Mouse (Mus musculus) embryonic facial prominence, embryonic 13.5 days (tissue): ENCODE data around the gene Carns1. TPM values are rescaled to one million over a fixed set of nuclear protein-coding genes. Genes with fewer than 3 reads are reported as not detected.

Experiments
- ATAC-seq: fragments of 200-750 bp; cut with Nextera tagmentation; 2 replicates; pipeline ENCODE4 v1.8.0; 2017; ENCODE audit warnings: low read depth; ENCODE audit not compliant: insufficient number of reproducible peaks, insufficient read depth, low FRiP score, low TSS enrichment
- H3K27ac ChIP-seq: fragments of 300-500 bp; sonication (generic); 2 replicates; pipeline ENCODE4 v1.5.1; 2015; ENCODE audit warnings: moderate library complexity, mild to moderate bottlenecking, inconsistent platforms
- H3K27me3 ChIP-seq: fragments of 300-500 bp; sonication (generic); 2 replicates; pipeline ENCODE4 v1.6.1; 2015; ENCODE audit warnings: mild to moderate bottlenecking, inconsistent platforms
- H3K36me3 ChIP-seq: fragments of 300-500 bp; sonication (generic); 2 replicates; pipeline ENCODE4 v1.6.1; 2015; ENCODE audit warnings: mild to moderate bottlenecking, inconsistent platforms
- H3K4me1 ChIP-seq: fragments of 300-500 bp; sonication (generic); 2 replicates; pipeline ENCODE4 v1.6.1; 2015; ENCODE audit warnings: inconsistent platforms
- H3K4me2 ChIP-seq: fragments of 300-500 bp; sonication (generic); 2 replicates; pipeline ENCODE4 v1.6.1; 2015; ENCODE audit warnings: moderate library complexity, mild to moderate bottlenecking, inconsistent platforms
- H3K4me3 ChIP-seq: fragments of 300-500 bp; sonication (generic); 2 replicates; pipeline ENCODE4 v1.5.1; 2015; ENCODE audit warnings: mild to moderate bottlenecking, inconsistent platforms
- H3K9ac ChIP-seq: fragments of 300-500 bp; sonication (generic); 2 replicates; pipeline ENCODE4 v1.6.1; 2015; ENCODE audit warnings: mild to moderate bottlenecking, inconsistent platforms
- H3K9me3 ChIP-seq: fragments of 300-500 bp; sonication (generic); 2 replicates; pipeline ENCODE4 v1.6.1; 2016; ENCODE audit warnings: inconsistent platforms
- WGBS: fragments of 180-500 bp; shearing (Covaris S2); methylation state at CpG from one replicate; pipeline ENCODE4 v1.1.7; 2015; ENCODE audit warnings: mixed read lengths; 5-methylcytosine and 5-hydroxymethylcytosine counted together
- polyA plus RNA-seq: library from polyadenylated mRNA; unstranded; fragments of >200 nt; fragmentation: Nextera tagmentation; extraction: Ambion mirVana; gene quantifications from 2 replicates; pipeline ENCODE4 v1.2.1, GENCODE M21; 2015

Gene Carns1
- polyA plus RNA-seq, 1 experiment from 2014 or later, result 1.7 TPM

GRCm38 (mm10) chr19:4154437-4155222, 20.6 kb downstream of the Carns1 start:
- ATAC-seq, result no peak
- WGBS, result 78% methylated on average over 13 of the region's 13 CpGs
- H3K36me3 ChIP-seq, result peaks cover 83% of the 10 kb centered on the region
- H3K4me2 ChIP-seq, result no peak overlapping the region
- no peak overlapping the region for H3K4me3 ChIP-seq
- peaks cover 9% of the 10 kb centered on the region; the same call in 1 of the 2 replicates for H3K4me1 ChIP-seq
- H3K9ac ChIP-seq, result no peak overlapping the region
- H3K9me3 ChIP-seq, result no peaks in the 10 kb centered on the region
- no peaks in the 10 kb centered on the region for H3K27me3 ChIP-seq
- 0 out of 2 replicates have a peak overlapping the region, but pooled peaks have one; percentile 11 for H3K27ac ChIP-seq

- Histone ChIP-seq H3K27ac (no peak within 1 kb of the TSS), H3K36me3 (peaks cover 72% of the 10 kb centered on the region), H3K4me2 (no peak within 1 kb of the TSS), H3K4me1 (peaks cover 18% of the 10 kb centered on the region), H3K9me3 (no peaks in the 10 kb centered on the region), H3K27me3 (no peaks in the 10 kb centered on the region), H3K9ac (0 out of 2 replicates have a peak within 1 kb of the TSS, but pooled peaks have one; percentile 21), H3K4me3 (no peak within 1 kb of the TSS)
- WGBS, result 81% methylated on average over 11 of the region's 11 CpGs
- no peak for ATAC-seq
Observed at GRCm38 (mm10) chr19:4153232-4153654, 22.0 kb downstream of the Carns1 start, which contains the start of gene Ptprcap. Gene Ptprcap (plus strand): TSS chr19:4153604.

- Histone ChIP-seq H3K4me2 (no peak overlapping the region), H3K9ac (0 out of 2 replicates have a peak overlapping the region, but pooled peaks have one; percentile 21), H3K9me3 (no peaks in the 10 kb centered on the region), H3K4me3 (no peak overlapping the region), H3K27ac (no peak overlapping the region), H3K27me3 (no peaks in the 10 kb centered on the region), H3K36me3 (peaks cover 66% of the 10 kb centered on the region), H3K4me1 (peaks cover 24% of the 10 kb centered on the region)
- 86% methylated on average over 8 of the region's 8 CpGs for WGBS
- ATAC-seq, result no peak
Observed at GRCm38 (mm10) chr19:4152445-4153231, 22.6 kb downstream of the Carns1 start.

- Histone ChIP-seq H3K36me3 (peaks cover 59% of the 10 kb centered on the region), H3K9me3 (no peaks in the 10 kb centered on the region)
- 90% methylated on average over 5 of the region's 5 CpGs for WGBS
Observed at GRCm38 (mm10) chr19:4151898-4152297, 23.4 kb downstream of the Carns1 start.

GRCm38 (mm10) chr19:4151488-4151860, 23.8 kb downstream of the Carns1 start:
- Histone ChIP-seq H3K9me3 (no peaks in the 10 kb centered on the region), H3K9ac (no peak overlapping the region), H3K4me2 (no peak overlapping the region), H3K36me3 (peaks cover 55% of the 10 kb centered on the region), H3K27ac (no peak overlapping the region), H3K4me1 (peaks cover 24% of the 10 kb centered on the region), H3K4me3 (no peak overlapping the region), H3K27me3 (no peaks in the 10 kb centered on the region)
- WGBS, result 66% methylated on average over 5 of the region's 5 CpGs
- no peak for ATAC-seq

More at GRCm38 (mm10) chr19:4151898-4152297, 23.4 kb downstream of the Carns1 start:
- Histone ChIP-seq H3K4me2 (no peak overlapping the region), H3K27ac (no peak overlapping the region), H3K4me3 (no peak overlapping the region), H3K27me3 (no peaks in the 10 kb centered on the region), H3K9ac (no peak overlapping the region), H3K4me1 (peaks cover 24% of the 10 kb centered on the region)
- ATAC-seq, result no peak

GRCm38 (mm10) chr19:4150567-4151487, 24.5 kb downstream of the Carns1 start:
- no peak overlapping the region for H3K4me3 ChIP-seq
- 87% methylated on average over 22 of the region's 22 CpGs for WGBS
- H3K27ac ChIP-seq, result no peak overlapping the region
- no peak overlapping the region for H3K4me2 ChIP-seq
- H3K9me3 ChIP-seq, result no peaks in the 10 kb centered on the region
- no peaks in the 10 kb centered on the region for H3K27me3 ChIP-seq
- H3K36me3 ChIP-seq, result peaks cover 49% of the 10 kb centered on the region
- ATAC-seq, result no peak
- peaks cover 24% of the 10 kb centered on the region for H3K4me1 ChIP-seq
- no peak overlapping the region for H3K9ac ChIP-seq

GRCm38 (mm10) chr19:4149764-4150461, 25.4 kb downstream of the Carns1 start:
- peaks cover 45% of the 10 kb centered on the region for H3K36me3 ChIP-seq
- ATAC-seq, result no peak
- H3K9ac ChIP-seq, result peak overlapping the region; percentile 36; the same call in 1 of the 2 replicates
- H3K4me3 ChIP-seq, result peak overlapping the region; percentile 87; the same call in 1 of the 2 replicates
- no peaks in the 10 kb centered on the region for H3K9me3 ChIP-seq
- H3K4me2 ChIP-seq, result peak overlapping the region; percentile 89
- no peaks in the 10 kb centered on the region for H3K27me3 ChIP-seq
- H3K27ac ChIP-seq, result no peak overlapping the region
- peaks cover 24% of the 10 kb centered on the region for H3K4me1 ChIP-seq
- WGBS, result 93% methylated on average over 17 of the region's 17 CpGs

- Histone ChIP-seq H3K27ac (no peak overlapping the region), H3K4me2 (peak overlapping the region; percentile 89), H3K4me3 (peak overlapping the region; percentile 87), H3K9me3 (no peaks in the 10 kb centered on the region), H3K9ac (peak overlapping the region; percentile 89), H3K27me3 (no peaks in the 10 kb centered on the region), H3K36me3 (peaks cover 45% of the 10 kb centered on the region), H3K4me1 (peaks cover 24% of the 10 kb centered on the region)
- WGBS, result 87% methylated on average over 11 of the region's 11 CpGs
- ATAC-seq, result no peak
Observed at GRCm38 (mm10) chr19:4149283-4149682, 26.0 kb downstream of the Carns1 start.

- Histone ChIP-seq H3K9me3 (no peaks in the 10 kb centered on the region), H3K9ac (peak overlapping the region; percentile 89), H3K27me3 (no peaks in the 10 kb centered on the region), H3K27ac (peak overlapping the region; percentile 72), H3K36me3 (peaks cover 43% of the 10 kb centered on the region), H3K4me3 (peak overlapping the region; percentile 87), H3K4me1 (peaks cover 24% of the 10 kb centered on the region), H3K4me2 (peak overlapping the region; percentile 89)
- 6% methylated on average over 6 of the region's 8 CpGs for WGBS
- ATAC-seq, result no peak
Observed at GRCm38 (mm10) chr19:4148819-4149218, 26.5 kb downstream of the Carns1 start.

- Histone ChIP-seq H3K27me3 (no peaks in the 10 kb centered on the region), H3K4me3 (peak within 1 kb of the TSS; percentile 87), H3K9ac (peak within 1 kb of the TSS; percentile 89), H3K4me1 (peaks cover 24% of the 10 kb centered on the region), H3K27ac (peak within 1 kb of the TSS; percentile 72), H3K36me3 (peaks cover 39% of the 10 kb centered on the region), H3K9me3 (no peaks in the 10 kb centered on the region), H3K4me2 (peak within 1 kb of the TSS; percentile 89)
- peak; percentile 92 for ATAC-seq
- under 1% methylated on average over 29 of the region's 33 CpGs for WGBS
Observed at GRCm38 (mm10) chr19:4148491-4148806, 26.8 kb downstream of the Carns1 start, which contains the start of gene Coro1b. Gene Coro1b (plus strand): TSS chr19:4148619.
